Mouse (Mus musculus): ENCODE data around the gene Gm47841.

The Gm47841 gene

DNA sequence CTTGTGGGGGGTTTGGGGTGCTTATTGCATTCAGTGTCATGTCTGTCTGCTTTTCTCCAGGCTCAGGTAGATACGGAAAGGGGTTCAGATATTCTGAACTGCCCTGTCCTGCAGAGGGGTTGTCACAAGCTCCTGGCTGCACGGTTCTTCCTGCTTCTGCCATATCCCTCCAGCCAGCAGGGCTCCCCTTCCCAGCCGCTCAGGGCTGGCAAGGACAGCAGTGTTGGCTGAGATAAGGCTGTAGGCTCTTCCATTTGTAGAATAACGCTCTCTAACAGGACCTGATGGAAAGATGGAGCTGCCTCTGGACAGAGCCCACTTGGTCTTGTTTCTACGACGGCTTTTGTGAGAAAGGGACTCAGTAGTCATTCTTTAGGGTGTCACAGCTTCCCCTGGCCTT lies 5.2 kb downstream of the Gm47841 start:
- no peak for DNase-seq

DNA sequence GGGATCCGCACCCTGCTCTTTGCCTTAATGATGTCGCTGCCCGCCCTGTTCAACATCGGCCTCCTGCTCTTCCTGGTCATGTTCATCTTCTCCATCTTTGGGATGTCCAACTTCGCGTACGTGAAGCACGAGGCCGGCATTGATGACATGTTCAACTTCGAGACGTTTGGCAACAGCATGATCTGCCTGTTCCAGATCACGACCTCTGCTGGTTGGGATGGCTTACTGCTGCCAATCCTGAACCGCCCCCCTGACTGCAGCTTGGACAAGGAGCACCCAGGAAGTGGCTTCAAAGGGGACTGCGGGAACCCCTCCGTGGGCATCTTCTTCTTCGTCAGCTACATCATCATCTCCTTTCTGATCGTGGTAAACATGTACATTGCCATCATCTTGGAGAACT lies 7.5 kb downstream of the Gm47841 start:
- no peak for DNase-seq

DNA sequence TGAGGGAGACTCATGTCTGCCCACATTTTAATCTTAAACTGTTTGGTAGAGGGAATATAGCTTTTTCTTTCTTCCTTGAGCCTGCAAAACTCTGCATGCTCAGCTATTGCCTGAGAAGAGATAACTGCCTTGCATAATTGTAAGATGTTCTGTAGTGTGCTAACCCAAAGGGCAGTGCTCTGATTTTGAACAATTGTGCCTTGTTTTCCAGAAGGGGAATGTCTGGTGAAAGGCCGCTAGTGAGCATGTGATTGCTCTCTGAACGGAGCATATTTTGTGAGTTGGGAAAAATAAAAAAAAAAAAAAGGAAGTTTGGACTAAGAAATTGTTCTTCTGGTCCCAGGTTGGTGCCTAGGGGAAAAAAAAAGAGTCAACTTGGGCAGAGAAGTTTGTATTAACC lies 18.2 kb downstream of the Gm47841 start:
- no peak for DNase-seq

DNA sequence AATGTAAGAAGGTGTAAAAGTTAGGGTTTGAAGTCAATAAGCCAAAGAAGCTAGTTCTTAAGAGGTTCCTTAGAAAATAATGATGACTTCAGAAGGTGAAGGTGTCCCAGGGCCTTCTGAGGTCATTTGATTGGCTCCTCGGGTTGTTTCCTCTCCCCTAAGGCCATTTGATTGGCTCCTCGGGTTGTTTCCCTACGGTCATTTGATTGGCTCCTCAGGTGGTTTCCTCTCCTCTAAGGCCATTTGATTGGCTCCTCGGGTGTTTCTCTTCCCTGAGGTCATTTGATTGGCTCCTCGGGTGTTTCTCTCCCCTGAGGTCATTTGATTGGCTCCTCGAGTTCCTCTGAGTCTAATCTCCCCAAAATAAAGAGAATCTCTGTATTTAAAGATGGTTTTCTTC lies 35.8 kb downstream of the Gm47841 start:
- no peak for DNase-seq

DNA sequence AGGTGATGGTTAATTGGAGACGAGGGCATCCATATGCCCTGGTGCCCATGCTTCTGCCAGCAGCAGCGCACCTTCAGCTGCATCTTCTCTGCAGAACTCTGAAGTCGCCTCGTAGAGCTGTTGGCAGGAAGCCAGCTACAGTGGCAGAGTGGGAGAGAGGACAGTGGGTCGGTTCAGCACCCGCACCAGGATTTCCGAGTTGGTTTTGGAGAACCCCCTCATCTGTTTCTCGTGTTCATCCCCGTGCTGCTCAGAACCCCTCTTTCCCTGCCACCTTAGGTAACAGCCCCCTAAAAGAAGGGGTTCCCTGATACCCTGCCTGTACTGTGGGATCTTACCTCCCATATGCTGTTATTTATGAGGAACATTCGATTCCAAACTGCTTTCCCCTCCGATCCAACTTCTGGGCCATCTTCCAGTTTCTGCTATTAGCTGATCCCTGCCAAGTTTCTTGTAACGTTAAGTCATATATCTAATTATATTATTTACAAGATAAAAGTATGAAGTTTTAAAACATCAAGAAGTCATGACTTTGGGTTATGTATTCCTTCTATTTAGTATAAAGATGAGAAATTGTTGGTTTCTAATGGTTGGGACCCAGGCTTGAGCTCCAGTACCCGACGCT lies 38.7 kb downstream of the Gm47841 start:
- no peak for DNase-seq

DNA sequence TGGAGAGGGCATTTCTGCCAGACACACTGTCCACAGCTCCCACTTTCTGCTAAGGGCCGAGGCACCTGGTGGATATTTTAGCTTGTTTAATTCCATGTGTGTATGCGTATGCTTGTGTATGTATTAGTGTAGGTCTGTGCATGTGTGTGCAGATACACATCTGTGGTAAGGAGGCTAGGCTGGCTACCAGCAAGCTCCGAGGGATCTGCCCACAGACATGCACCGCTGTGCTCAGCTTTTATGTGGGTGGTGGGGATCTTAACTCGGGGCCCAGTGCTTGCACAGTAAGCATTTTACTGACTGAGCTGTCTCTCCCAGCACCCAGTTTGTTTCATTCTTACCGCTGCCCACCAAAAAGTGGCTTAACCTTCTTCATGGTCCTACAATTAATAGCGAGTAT lies 40.0 kb downstream of the Gm47841 start:
- no peak for DNase-seq

DNA sequence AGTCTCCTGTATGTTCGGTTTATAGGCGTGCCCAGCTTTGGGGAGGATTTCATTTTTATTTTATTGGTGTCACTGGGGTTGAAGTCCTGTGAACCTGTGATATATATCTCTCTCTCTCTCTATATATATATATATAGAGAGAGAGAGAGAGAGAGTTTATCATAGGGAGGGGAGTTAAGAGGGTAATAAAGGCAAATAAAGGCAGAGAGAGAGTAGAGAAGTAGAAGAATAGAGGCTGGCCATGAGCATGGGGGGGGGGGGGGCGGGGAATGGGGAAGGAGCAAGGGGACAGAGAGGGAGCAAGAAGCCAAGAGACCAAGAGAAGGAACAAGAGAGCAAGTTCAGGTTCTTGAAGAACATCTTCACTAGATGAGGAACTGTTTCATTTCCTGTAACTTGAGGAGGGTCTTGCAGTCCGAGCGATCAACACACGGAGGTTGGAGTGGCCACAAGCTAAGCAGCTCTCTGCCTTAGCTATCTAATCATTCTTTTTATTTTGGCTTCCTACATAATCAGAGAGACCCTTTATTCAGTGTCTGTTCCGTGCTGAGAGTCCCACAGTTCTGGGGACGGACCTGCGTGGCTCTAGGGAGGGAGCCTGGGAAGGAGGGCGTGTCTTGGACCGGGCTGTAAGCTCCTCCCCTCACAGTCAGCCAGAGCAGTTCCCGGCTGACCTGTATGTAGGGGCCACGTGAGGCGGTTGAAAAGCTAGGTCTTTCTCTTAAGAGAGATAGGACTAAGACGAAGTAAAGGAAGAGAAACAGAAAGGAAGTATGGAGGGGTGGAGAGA lies 40.8 kb downstream of the Gm47841 start:
- DNase-seq = peak; percentile 49

DNA sequence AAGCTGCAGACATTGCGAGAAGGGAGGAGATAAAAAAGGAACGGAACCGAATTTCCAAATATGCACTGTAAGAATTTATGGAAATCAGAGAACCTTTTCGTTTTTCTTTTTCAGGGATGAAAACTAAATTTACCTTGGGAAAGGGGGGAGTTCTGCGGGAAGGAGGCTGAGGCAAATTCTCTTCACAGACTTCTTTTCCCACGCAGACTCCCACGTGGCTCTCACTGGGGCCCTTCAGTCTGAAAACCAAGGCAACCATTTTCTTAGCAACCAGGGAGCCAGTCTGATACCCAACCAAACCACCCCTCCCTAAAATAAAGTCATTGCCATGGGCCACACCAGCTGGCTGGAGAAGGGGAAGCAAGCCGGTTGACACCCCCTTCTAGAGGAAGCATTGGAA lies 41.5 kb downstream of the Gm47841 start:
- no peak for DNase-seq

DNA sequence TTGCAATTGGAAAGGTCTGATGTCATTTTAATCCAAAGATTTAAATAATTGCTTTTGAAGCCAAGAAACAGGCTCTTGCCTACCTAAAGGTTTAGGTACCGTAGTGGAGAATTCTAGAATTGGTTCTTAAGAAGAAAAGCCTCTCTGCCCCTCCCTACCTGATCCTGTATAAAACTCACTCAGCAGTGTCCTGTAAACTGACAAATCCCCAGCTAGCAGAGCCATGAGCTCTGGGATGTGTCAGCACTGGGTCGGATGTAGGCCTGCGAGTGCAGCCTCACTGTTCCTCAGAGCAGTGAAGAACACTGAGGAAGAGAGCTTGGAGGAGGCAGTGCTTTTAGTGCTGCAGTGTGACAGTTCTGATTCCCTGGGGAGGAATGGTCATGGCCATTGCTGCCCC lies 42.7 kb downstream of the Gm47841 start:
- no peak for DNase-seq

DNA sequence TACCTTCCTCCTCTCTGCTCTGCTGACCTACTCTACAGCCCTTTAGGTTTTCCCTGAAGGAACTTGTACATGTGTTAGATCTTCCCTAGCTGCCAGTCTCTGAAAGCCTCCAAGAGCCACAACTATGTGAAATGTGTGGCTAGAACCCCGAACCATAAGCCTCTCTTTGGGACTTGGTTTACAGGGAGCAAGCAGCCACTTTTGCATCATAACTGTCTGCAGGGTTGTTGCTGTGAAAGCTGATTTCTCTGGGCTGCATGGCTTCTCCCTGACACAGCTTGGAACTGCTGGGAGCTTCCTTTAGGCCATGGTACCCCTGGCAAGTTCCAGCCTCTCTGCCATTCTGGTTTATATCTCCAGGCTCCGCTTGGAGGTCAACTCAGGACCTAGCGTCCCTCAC lies 44.7 kb downstream of the Gm47841 start:
- no peak for DNase-seq

DNA sequence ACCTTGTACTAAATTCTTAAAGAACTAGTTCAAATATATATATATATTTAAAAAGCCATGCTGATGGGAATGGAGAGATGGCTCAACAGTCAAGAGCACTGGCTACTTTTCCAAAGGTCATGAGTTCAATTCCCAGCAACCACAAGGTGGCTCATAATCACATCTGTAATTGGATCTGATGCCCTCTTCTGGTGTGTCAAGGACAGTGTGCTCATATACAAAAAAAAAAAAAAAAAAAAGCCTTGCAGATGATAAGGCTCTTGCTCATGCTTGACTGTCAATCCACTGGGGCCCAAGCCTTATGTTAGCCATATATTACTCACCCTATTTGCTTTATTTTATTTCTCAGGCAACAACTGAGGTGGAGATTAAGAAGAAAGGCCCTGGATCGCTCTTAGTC lies 45.5 kb downstream of the Gm47841 start:
- no peak for DNase-seq

DNA sequence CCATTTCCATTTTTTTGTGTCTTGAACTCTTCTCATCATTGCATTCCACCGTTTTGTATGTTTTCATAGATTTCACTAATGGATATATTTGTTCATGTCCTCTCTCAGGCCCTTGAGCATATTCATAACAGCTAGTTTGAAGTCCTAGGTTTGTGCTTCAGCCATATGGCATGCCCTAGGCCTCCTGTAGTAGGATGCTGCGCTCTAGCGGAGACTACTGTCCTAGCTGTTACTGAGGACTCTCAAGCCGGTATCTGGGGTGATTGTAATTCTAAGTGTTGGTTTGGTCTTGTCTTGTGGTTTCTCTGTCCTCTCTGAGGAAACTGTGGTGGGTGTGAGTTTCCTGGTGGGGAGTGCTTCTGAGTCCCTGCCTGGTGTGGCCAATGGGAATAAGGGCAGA lies 50.1 kb downstream of the Gm47841 start:
- no peak for DNase-seq
